Mouse (Mus musculus) left cerebral cortex, postnatal 25 days (tissue): Measurements from ENCODE around the gene Gm10073. TPM values are rescaled to one million over a fixed set of nuclear protein-coding genes. Genes with fewer than 3 reads are reported as not detected.

Source experiments
- total RNA-seq, 2 experiments: library from RNA; stranded (reverse); gene quantifications; 2 replicates each; pipeline ENCODE4 v1.2.3; 2021

Gm10073 gene
- total RNA-seq, 2 experiments from 2014 or later, result 72.9 to 84.4 TPM

Other genes starting within 250 kb of the Gm10073 start
- gene Smpd3, start 235.5 kb downstream of the Gm10073 start, total RNA-seq, result 10 to 100 TPM; 59.4 to 74.6 TPM
- 10 to 100 TPM in 1 of 2 experiments, 1 to 10 TPM in 1; 9.9 to 10.4 TPM for gene Zfp90, start 158.1 kb downstream of the Gm10073 start, total RNA-seq
- not detected for gene 6030452D12Rik, start 72.9 kb downstream of the Gm10073 start, total RNA-seq
- gene Cdh3, start 62.6 kb downstream of the Gm10073 start, total RNA-seq, result under 1 TPM; 0.34 to 0.64 TPM
- gene Cdh1, start 29.9 kb upstream of the Gm10073 start, total RNA-seq, result 1 to 10 TPM; 2.3 to 2.5 TPM
- gene Tango6, start 109.6 kb upstream of the Gm10073 start, total RNA-seq, result 1 to 10 TPM; 5.7 to 7.0 TPM